Mouse (Mus musculus) midbrain, embryonic 16.5 days (tissue): ENCODE data around the gene Cbfb. TPM values are rescaled to one million over a fixed set of nuclear protein-coding genes. Genes with fewer than 3 reads are reported as not detected.

Source experiments
- ATAC-seq: fragments of 200-750 bp; cut with Nextera tagmentation; 2 replicates; pipeline ENCODE4 v1.8.0; 2017; ENCODE audit warnings: moderate TSS enrichment
- H3K27ac ChIP-seq: fragments of 300-500 bp; sonication (generic); 2 replicates; pipeline ENCODE4 v1.5.1; 2014; ENCODE audit warnings: mild to moderate bottlenecking, low read length, mixed read lengths
- H3K27me3 ChIP-seq: fragments of 300-500 bp; sonication (generic); 2 replicates; pipeline ENCODE4 v1.6.1; 2014; ENCODE audit warnings: low read depth, low read length, mixed read lengths; ENCODE audit not compliant: control insufficient read depth, insufficient read depth
- H3K36me3 ChIP-seq: fragments of 300-500 bp; sonication (generic); 2 replicates; pipeline ENCODE4 v1.6.1; 2014; ENCODE audit warnings: mild to moderate bottlenecking, low read length, moderate library complexity, mixed read lengths; ENCODE audit not compliant: control insufficient read depth, insufficient read depth
- H3K4me1 ChIP-seq: fragments of 300-500 bp; sonication (generic); 2 replicates; pipeline ENCODE4 v1.6.1; 2014; ENCODE audit warnings: mild to moderate bottlenecking, low read length, mixed read lengths; ENCODE audit not compliant: control insufficient read depth, insufficient read depth
- H3K4me2 ChIP-seq: fragments of 300-500 bp; sonication (generic); 2 replicates; pipeline ENCODE4 v1.6.1; 2014; ENCODE audit warnings: mild to moderate bottlenecking, low read length, mixed read lengths
- H3K4me3 ChIP-seq: fragments of 300-500 bp; sonication (generic); 2 replicates; pipeline ENCODE4 v1.5.1; 2014; ENCODE audit warnings: low read depth, mild to moderate bottlenecking, low read length, moderate library complexity, mixed read lengths
- H3K9ac ChIP-seq: fragments of 300-500 bp; sonication (generic); 2 replicates; pipeline ENCODE4 v1.6.1; 2014; ENCODE audit warnings: low read depth, low read length, mixed read lengths
- H3K9me3 ChIP-seq: fragments of 300-500 bp; sonication (generic); replicated peaks from 2 replicates; pipeline ENCODE4 v1.6.1; 2014; ENCODE audit warnings: mild to moderate bottlenecking, low read length, mixed read lengths; ENCODE audit not compliant: control insufficient read depth, poor library complexity, severe bottlenecking
- WGBS: fragments of 180-500 bp; shearing (Covaris S2); extraction: QIAGEN DNeasy Blood & Tissue Kit; methylation state at CpG from one replicate; pipeline ENCODE4 v1.1.7; 2014; 5-methylcytosine and 5-hydroxymethylcytosine counted together
- polyA plus RNA-seq: library from polyadenylated mRNA; unstranded; fragments of >200 nt; fragmentation: Nextera tagmentation; extraction: Ambion mirVana; gene quantifications from 2 replicates; pipeline ENCODE4 v1.2.1, GENCODE M21; 2015

Gene Cbfb
- polyA plus RNA-seq, 1 experiment from 2014 or later = 19.7 TPM

- no peak overlapping the region for H3K27ac ChIP-seq
- H3K27me3 ChIP-seq = peaks cover 17% of the 10 kb centered on the region
- H3K9me3 ChIP-seq = no peaks in the 10 kb centered on the region
- H3K4me1 ChIP-seq = peaks cover 7% of the 10 kb centered on the region
- WGBS = 89% methylated on average over 10 of the region's 10 CpGs
- no peak overlapping the region for H3K4me2 ChIP-seq
- no peak for ATAC-seq
- no peak overlapping the region for H3K4me3 ChIP-seq
- peaks cover 27% of the 10 kb centered on the region for H3K36me3 ChIP-seq
- H3K9ac ChIP-seq = no peak overlapping the region
Observed at GRCm38 (mm10) chr8:105252680-105253537, 82.4 kb downstream of the Cbfb start.

- Histone ChIP-seq H3K27ac (no peak overlapping the region; the same call in 1 of the 2 replicates), H3K9me3 (no peaks in the 10 kb centered on the region), H3K27me3 (peaks cover 25% of the 10 kb centered on the region), H3K4me1 (peaks cover 7% of the 10 kb centered on the region), H3K36me3 (peaks cover 24% of the 10 kb centered on the region), H3K9ac (peak overlapping the region; percentile 86), H3K4me3 (peak overlapping the region; percentile 60), H3K4me2 (peak overlapping the region; percentile 93)
- ATAC-seq = peak; percentile 59
- WGBS = 27% methylated on average over 20 of the region's 20 CpGs
Observed at GRCm38 (mm10) chr8:105253766-105254151, 83.3 kb downstream of the Cbfb start.

- Histone ChIP-seq H3K4me2 (peak overlapping the region; percentile 93), H3K9ac (peak overlapping the region; percentile 86), H3K36me3 (peaks cover 20% of the 10 kb centered on the region), H3K4me3 (peak overlapping the region; percentile 60), H3K9me3 (no peaks in the 10 kb centered on the region), H3K27ac (peak overlapping the region; percentile 56), H3K4me1 (peaks cover 12% of the 10 kb centered on the region), H3K27me3 (peaks cover 31% of the 10 kb centered on the region)
- WGBS = under 1% methylated on average over 73 of the region's 74 CpGs
- peak; percentile 82 for ATAC-seq
Observed at GRCm38 (mm10) chr8:105254152-105254965, 83.9 kb downstream of the Cbfb start.

GRCm38 (mm10) chr8:105254966-105255350 is 84.5 kb downstream of the Cbfb start, which contains the start of gene B3gnt9:
TSS of gene B3gnt9 (minus strand) at chr8:105255153.
- Histone ChIP-seq H3K4me2 (peak within 1 kb of the TSS; percentile 93), H3K36me3 (peaks cover 17% of the 10 kb centered on the region), H3K4me3 (peak within 1 kb of the TSS; percentile 60), H3K9ac (peak within 1 kb of the TSS; percentile 86), H3K9me3 (no peaks in the 10 kb centered on the region), H3K27me3 (peaks cover 35% of the 10 kb centered on the region), H3K4me1 (peaks cover 15% of the 10 kb centered on the region), H3K27ac (peak within 1 kb of the TSS; percentile 56)
- ATAC-seq = peak; percentile 19; the same call in 1 of the 2 replicates
- 3% methylated on average over 14 of the region's 14 CpGs for WGBS

- H3K4me3 ChIP-seq = no peak overlapping the region
- H3K27me3 ChIP-seq = peaks cover 50% of the 10 kb centered on the region
Observed at GRCm38 (mm10) chr8:105257318-105258114, 87.0 kb downstream of the Cbfb start.

GRCm38 (mm10) chr8:105258911-105259720 is 88.6 kb downstream of the Cbfb start:
- peak overlapping the region; percentile 36 for H3K4me3 ChIP-seq
- H3K4me2 ChIP-seq = peak overlapping the region; percentile 68
- no peaks in the 10 kb centered on the region for H3K36me3 ChIP-seq
- H3K4me1 ChIP-seq = peaks cover 11% of the 10 kb centered on the region
- peak; percentile 21 for ATAC-seq
- peak overlapping the region; percentile 47 for H3K9ac ChIP-seq
- WGBS = 2% methylated on average over 55 of the region's 55 CpGs
- peaks cover 59% of the 10 kb centered on the region for H3K27me3 ChIP-seq
- no peaks in the 10 kb centered on the region for H3K9me3 ChIP-seq
- H3K27ac ChIP-seq = no peak overlapping the region

More at GRCm38 (mm10) chr8:105257318-105258114, 87.0 kb downstream of the Cbfb start:
- no peak overlapping the region for H3K27ac ChIP-seq
- no peaks in the 10 kb centered on the region for H3K9me3 ChIP-seq
- 67% methylated on average over 7 of the region's 7 CpGs for WGBS
- no peak for ATAC-seq
- no peak overlapping the region for H3K9ac ChIP-seq
- H3K4me1 ChIP-seq = peaks cover 15% of the 10 kb centered on the region
- no peak overlapping the region for H3K4me2 ChIP-seq
- no peaks in the 10 kb centered on the region for H3K36me3 ChIP-seq

GRCm38 (mm10) chr8:105259721-105260320 is 89.3 kb downstream of the Cbfb start:
- Histone ChIP-seq H3K36me3 (no peaks in the 10 kb centered on the region), H3K27me3 (peaks cover 66% of the 10 kb centered on the region), H3K4me3 (peak overlapping the region; percentile 36), H3K4me1 (peaks cover 9% of the 10 kb centered on the region), H3K9ac (peak overlapping the region; percentile 47; the same call in 1 of the 2 replicates), H3K27ac (no peak overlapping the region), H3K9me3 (no peaks in the 10 kb centered on the region), H3K4me2 (peak overlapping the region; percentile 68)
- ATAC-seq = peak; percentile 54
- 4% methylated on average over 30 of the region's 30 CpGs for WGBS
